Mouse (Mus musculus) erythroblast, embryonic 14.5 days (primary cell): ENCODE measurements around the gene Tubd1. TPM values are rescaled to one million over a fixed set of nuclear protein-coding genes. Genes with fewer than 3 reads are reported as not detected.
A peak's percentile ranks its signal among the peaks of the same experiment; 100 is the strongest.

ENCODE experiments used
- H3K27me3 ChIP-seq: 2 replicates; pipeline ENCODE4 v1.6.1; 2012; ENCODE audit warnings: inconsistent platforms; ENCODE audit not compliant: control insufficient read depth
- H3K36me3 ChIP-seq: 2 replicates; pipeline ENCODE4 v1.6.1; 2012; ENCODE audit warnings: mild to moderate bottlenecking, inconsistent platforms; ENCODE audit not compliant: control insufficient read depth
- H3K4me1 ChIP-seq: 2 replicates; pipeline ENCODE4 v1.6.1; 2012; ENCODE audit warnings: inconsistent platforms; ENCODE audit not compliant: control insufficient read depth
- H3K4me3 ChIP-seq: replicated peaks from 2 replicates; pipeline ENCODE3; 2012; ENCODE audit warnings: moderate library complexity, mild to moderate bottlenecking, inconsistent platforms
- H3K9me3 ChIP-seq: 2 replicates; pipeline ENCODE4 v1.6.1; 2012; ENCODE audit warnings: low read length, inconsistent platforms, mixed read lengths; ENCODE audit not compliant: control insufficient read depth
- GATA1 ChIP-seq: IDR thresholded peaks from 2 replicates; pipeline ENCODE4 v1.6.1; 2012; ENCODE audit warnings: low read length, inconsistent platforms, mixed read lengths
- TAL1 ChIP-seq: IDR thresholded peaks from 3 replicates; pipeline ENCODE4 v1.6.1; 2012; ENCODE audit warnings: low read length, inconsistent platforms, mixed read lengths
- polyA plus RNA-seq: library from polyadenylated mRNA; stranded (reverse); fragments of >175 nt; gene quantifications from 2 replicates; pipeline ENCODE4 v1.2.3, GENCODE M21; 2012

The Tubd1 gene
- 0.02 and 0.09 TPM in 2 replicates for polyA plus RNA-seq

- Histone ChIP-seq H3K4me1 (peaks cover 39% of the 10 kb centered on the region), H3K27me3 (no peaks in the 10 kb centered on the region), H3K9me3 (no peaks in the 10 kb centered on the region), H3K36me3 (peaks cover 31% of the 10 kb centered on the region), H3K4me3 (peak within 1 kb of the TSS; percentile 86)
- TF ChIP-seq GATA1 (no peak), TAL1 (no peak)
Measured at GRCm38 (mm10) chr11:86544639-86545299, at the start of gene Tubd1, which contains the start of gene Rps6kb1. Gene Tubd1, plus strand, starts transcription at chr11:86544991. Gene Rps6kb1, minus strand, starts transcription at chr11:86544805.

- Histone ChIP-seq H3K4me1 (no peaks in the 10 kb centered on the region; the same call in 1 of the 2 replicates), H3K36me3 (peaks cover 74% of the 10 kb centered on the region), H3K9me3 (no peaks in the 10 kb centered on the region), H3K4me3 (no peak overlapping the region), H3K27me3 (no peaks in the 10 kb centered on the region)
- TF ChIP-seq GATA1 (no peak), TAL1 (no peak)
Measured at GRCm38 (mm10) chr11:86497356-86497755, 47.4 kb upstream of the Tubd1 start.

GRCm38 (mm10) chr11:86497908-86498307, 46.9 kb upstream of the Tubd1 start:
- H3K36me3 ChIP-seq: peaks cover 74% of the 10 kb centered on the region
- H3K4me1 ChIP-seq: no peaks in the 10 kb centered on the region; the same call in 1 of the 2 replicates
- H3K9me3 ChIP-seq: no peaks in the 10 kb centered on the region
- no peak overlapping the region for H3K4me3 ChIP-seq
- H3K27me3 ChIP-seq: no peaks in the 10 kb centered on the region
- TF ChIP-seq GATA1 (no peak), TAL1 (no peak)

GRCm38 (mm10) chr11:86500795-86501194, 44.0 kb upstream of the Tubd1 start:
- H3K9me3 ChIP-seq: no peaks in the 10 kb centered on the region
- no peak for TF ChIP-seq GATA1
- peaks cover 78% of the 10 kb centered on the region for H3K36me3 ChIP-seq
- no peak overlapping the region for H3K4me3 ChIP-seq
- no peaks in the 10 kb centered on the region; the same call in 1 of the 2 replicates for H3K4me1 ChIP-seq
- H3K27me3 ChIP-seq: no peaks in the 10 kb centered on the region

- Histone ChIP-seq H3K9me3 (no peaks in the 10 kb centered on the region), H3K36me3 (peaks cover 81% of the 10 kb centered on the region), H3K27me3 (no peaks in the 10 kb centered on the region), H3K4me1 (no peaks in the 10 kb centered on the region; the same call in 1 of the 2 replicates), H3K4me3 (no peak overlapping the region)
- no peak for TF ChIP-seq GATA1
- no peak for TF ChIP-seq TAL1
Measured at GRCm38 (mm10) chr11:86503121-86503520, 41.7 kb upstream of the Tubd1 start.

GRCm38 (mm10) chr11:86507334-86507733, 37.5 kb upstream of the Tubd1 start:
- Histone ChIP-seq H3K27me3 (no peaks in the 10 kb centered on the region), H3K36me3 (peaks cover 92% of the 10 kb centered on the region)

GRCm38 (mm10) chr11:86507991-86508390, 36.8 kb upstream of the Tubd1 start:
- H3K36me3 ChIP-seq: peaks cover 92% of the 10 kb centered on the region
- H3K27me3 ChIP-seq: no peaks in the 10 kb centered on the region
- H3K4me3 ChIP-seq: no peak overlapping the region
- H3K4me1 ChIP-seq: no peaks in the 10 kb centered on the region
- no peak for TF ChIP-seq TAL1
- no peak for TF ChIP-seq GATA1
- H3K9me3 ChIP-seq: no peaks in the 10 kb centered on the region

More at GRCm38 (mm10) chr11:86507334-86507733, 37.5 kb upstream of the Tubd1 start:
- no peaks in the 10 kb centered on the region for H3K4me1 ChIP-seq
- H3K4me3 ChIP-seq: no peak overlapping the region
- no peaks in the 10 kb centered on the region for H3K9me3 ChIP-seq
- TF ChIP-seq GATA1: no peak

- Histone ChIP-seq H3K36me3 (peaks cover 92% of the 10 kb centered on the region), H3K4me1 (no peaks in the 10 kb centered on the region), H3K27me3 (no peaks in the 10 kb centered on the region), H3K4me3 (no peak overlapping the region), H3K9me3 (0 out of 2 replicates have a peak, but pooled peaks cover 3% of the 10 kb centered on the region)
- no peak for TF ChIP-seq TAL1
- TF ChIP-seq GATA1: no peak
Measured at GRCm38 (mm10) chr11:86516620-86517019, 28.2 kb upstream of the Tubd1 start.

GRCm38 (mm10) chr11:86517229-86517628, 27.6 kb upstream of the Tubd1 start:
- TF ChIP-seq TAL1: no peak
- TF ChIP-seq GATA1: no peak
- H3K9me3 ChIP-seq: 0 out of 2 replicates have a peak, but pooled peaks cover 3% of the 10 kb centered on the region
- H3K4me1 ChIP-seq: no peaks in the 10 kb centered on the region
- H3K4me3 ChIP-seq: no peak overlapping the region
- H3K27me3 ChIP-seq: no peaks in the 10 kb centered on the region
- peaks cover 92% of the 10 kb centered on the region for H3K36me3 ChIP-seq
